Mouse (Mus musculus): Measurements from ENCODE around the gene Arhgef25.

Arhgef25 gene

GRCm38 (mm10) chr10:127189651-127190381 is at the start of gene Arhgef25:
Gene Arhgef25, minus strand, starts transcription at chr10:127190083.
- no peak for DNase-seq (ENCODE audit: low read depth, low spot score)

- no peak for DNase-seq (ENCODE audit: low read depth, low spot score)
Observed at GRCm38 (mm10) chr10:127238241-127238824, 48.5 kb upstream of the Arhgef25 start.

GRCm38 (mm10) chr10:127236541-127236940 is 46.7 kb upstream of the Arhgef25 start:
- DNase-seq (ENCODE audit: low read depth, low spot score), result no peak

GRCm38 (mm10) chr10:127233141-127233540 is 43.3 kb upstream of the Arhgef25 start:
- DNase-seq (ENCODE audit: low read depth, low spot score), result no peak

- DNase-seq (ENCODE audit: low read depth, low spot score), result no peak
Observed at GRCm38 (mm10) chr10:127231741-127232140, 41.9 kb upstream of the Arhgef25 start.

- DNase-seq (ENCODE audit: low read depth, low spot score), result no peak
Observed at GRCm38 (mm10) chr10:127230693-127231092, 40.8 kb upstream of the Arhgef25 start.

GRCm38 (mm10) chr10:127228897-127229296 is 39.0 kb upstream of the Arhgef25 start:
- DNase-seq (ENCODE audit: low read depth, low spot score), result peak; percentile 79

- no peak for DNase-seq (ENCODE audit: low read depth, low spot score)
Observed at GRCm38 (mm10) chr10:127227163-127227562, 37.3 kb upstream of the Arhgef25 start.

GRCm38 (mm10) chr10:127226318-127226895 is 36.5 kb upstream of the Arhgef25 start:
- DNase-seq (ENCODE audit: low read depth, low spot score), result no peak

- DNase-seq (ENCODE audit: low read depth, low spot score), result no peak
Observed at GRCm38 (mm10) chr10:127225732-127226131, 35.8 kb upstream of the Arhgef25 start.

GRCm38 (mm10) chr10:127225213-127225612 is 35.3 kb upstream of the Arhgef25 start:
- no peak for DNase-seq (ENCODE audit: low read depth, low spot score)

GRCm38 (mm10) chr10:127218339-127218738 is 28.5 kb upstream of the Arhgef25 start:
- DNase-seq (ENCODE audit: low read depth, low spot score), result no peak

GRCm38 (mm10) chr10:127217177-127217576 is 27.3 kb upstream of the Arhgef25 start:
- no peak for DNase-seq (ENCODE audit: low read depth, low spot score)

GRCm38 (mm10) chr10:127216456-127216855 is 26.6 kb upstream of the Arhgef25 start:
- DNase-seq (ENCODE audit: low read depth, low spot score), result no peak

- no peak for DNase-seq (ENCODE audit: low read depth, low spot score)
Observed at GRCm38 (mm10) chr10:127214422-127214803, 24.5 kb upstream of the Arhgef25 start.

- no peak for DNase-seq (ENCODE audit: low read depth, low spot score)
Observed at GRCm38 (mm10) chr10:127213704-127214421, 24.0 kb upstream of the Arhgef25 start.

GRCm38 (mm10) chr10:127213272-127213671 is 23.4 kb upstream of the Arhgef25 start:
- DNase-seq (ENCODE audit: low read depth, low spot score), result no peak

- peak; percentile 80 for DNase-seq (ENCODE audit: low read depth, low spot score)
Observed at GRCm38 (mm10) chr10:127211414-127211854, 21.6 kb upstream of the Arhgef25 start, which contains the start of gene Pip4k2c. Gene Pip4k2c, minus strand, starts transcription at chr10:127211585.

- no peak for DNase-seq (ENCODE audit: low read depth, low spot score)
Observed at GRCm38 (mm10) chr10:127210961-127211405, 21.1 kb upstream of the Arhgef25 start.

- no peak for DNase-seq (ENCODE audit: low read depth, low spot score)
Observed at GRCm38 (mm10) chr10:127209928-127210570, 20.2 kb upstream of the Arhgef25 start.

GRCm38 (mm10) chr10:127208921-127209320 is 19.0 kb upstream of the Arhgef25 start:
- no peak for DNase-seq (ENCODE audit: low read depth, low spot score)

Data from forelimb bud, embryonic 11.5 days (tissue).